Mouse (Mus musculus): Measurements from ENCODE around the gene Diexf.

DNA sequence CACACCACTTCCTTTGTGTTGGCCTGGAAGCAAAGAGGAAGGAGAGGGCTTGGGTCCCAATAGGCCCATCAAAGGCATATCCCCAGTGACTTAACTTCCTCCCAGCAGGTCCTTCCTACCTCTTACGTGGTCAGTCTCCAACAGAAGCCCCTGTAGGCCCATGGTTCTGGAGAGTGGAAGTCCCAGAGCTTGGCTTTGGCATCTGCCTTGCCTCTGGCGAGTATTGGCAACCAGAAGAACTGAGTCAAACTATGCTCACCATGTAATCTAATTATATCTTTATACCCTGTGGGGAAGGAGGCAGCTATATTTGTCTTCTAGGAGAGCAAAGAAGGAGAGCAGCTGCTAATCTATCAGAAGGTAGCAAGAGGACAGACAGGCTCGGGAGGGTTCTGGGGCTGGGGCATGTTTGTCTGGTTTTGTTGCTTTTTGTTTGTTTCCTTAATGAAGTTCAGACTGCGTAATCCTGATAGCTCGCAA, 44.5 kb downstream of the Diexf start:
- TF ChIP-seq CTCF (IDR thresholded peaks at IDR 0.05; ENCODE audit: low read depth) (no peak), EP300 (optimal IDR thresholded peaks at IDR 0.05) (no peak)

Measured in stomach, postnatal 0 days (tissue).